Mouse (Mus musculus): Measurements from ENCODE around the gene Ckap2l. TPM values are rescaled to one million over a fixed set of nuclear protein-coding genes. Genes with fewer than 3 reads are reported as not detected.

Ckap2l gene
- polyA plus RNA-seq, 1 experiment from 2014 or later: 6.7 TPM

Other genes starting within 250 kb of the Ckap2l start
- not detected in 3 replicates for gene Vinac1, start 249.0 kb downstream of the Ckap2l start, polyA plus RNA-seq (2018)
- 5.8 to 8.9 TPM (median 8.5 TPM) in 3 replicates for gene Ttl, start 231.3 kb downstream of the Ckap2l start, polyA plus RNA-seq (2018)
- 3.6 to 13.0 TPM (median 4.8 TPM) in 3 replicates for gene Polr1b, start 196.2 kb downstream of the Ckap2l start, polyA plus RNA-seq (2018)
- gene Chchd5, start 167.5 kb downstream of the Ckap2l start, polyA plus RNA-seq (2018): 11.9 to 13.8 TPM (median 13.2 TPM) in 3 replicates
- 36.9 to 54.7 TPM (median 39.8 TPM) in 3 replicates for gene Slc20a1, start 98.4 kb downstream of the Ckap2l start, polyA plus RNA-seq (2018)
- gene Il1a, start 12.8 kb upstream of the Ckap2l start, polyA plus RNA-seq (2018): 7.1 to 35.6 TPM (median 11.4 TPM) in 3 replicates
- 7.3 to 16.2 TPM (median 8.7 TPM) in 3 replicates for gene Il1b, start 73.9 kb upstream of the Ckap2l start, polyA plus RNA-seq (2018)
- gene F830045P16Rik, start 239.4 kb upstream of the Ckap2l start, polyA plus RNA-seq (2018): 0.26 to 1.1 TPM (median 0.55 TPM) in 3 replicates